Mouse (Mus musculus): ENCODE data around the gene Gm21627. TPM values are rescaled to one million over a fixed set of nuclear protein-coding genes. Genes with fewer than 3 reads are reported as not detected.
"Not testable (repeated sequence)": the region's sequence is repeated elsewhere in the genome, so short reads cannot be mapped to it uniquely, and the experiment has no call there.

Gm21627 gene
- not detected in 2 replicates for polyA plus RNA-seq (2014; fragmentation: Nextera tagmentation; extraction: Ambion mirVana)

GRCm38 (mm10) chrY:63228127-63228526 lies at the start of gene Gm21627:
Gene Gm21627 (plus strand): TSS chrY:63228427.
- not testable (repeated sequence) for H3K4me2 ChIP-seq (replicated peaks); H3K36me3 ChIP-seq (replicated peaks; ENCODE audit: control insufficient read depth, insufficient read depth); H3K9ac ChIP-seq; H3K27ac ChIP-seq; DNase-seq (ENCODE audit: low spot score); H3K27me3 ChIP-seq (ENCODE audit: control insufficient read depth, insufficient read depth, low read length); H3K4me1 ChIP-seq (replicated peaks; ENCODE audit: control insufficient read depth, insufficient read depth, low read length); H3K4me3 ChIP-seq (replicated peaks; ENCODE audit: low read length); H3K9me3 ChIP-seq (ENCODE audit: control insufficient read depth, low read length); ATAC-seq (ENCODE audit: low FRiP score)
- WGBS, result no CpG with 5 or more reads among the region's 6 CpGs

All from hindbrain, embryonic 14.5 days (tissue).